Mouse (Mus musculus) heart, postnatal 4 days (tissue): Measurements from ENCODE around the gene Msmo1. TPM values are rescaled to one million over a fixed set of nuclear protein-coding genes. Genes with fewer than 3 reads are reported as not detected.

ENCODE experiments used
- DNase-seq: peaks from one replicate; pipeline ENCODE4 v3.0.0; 2021
- total RNA-seq, 2 experiments: library from RNA; stranded (reverse); gene quantifications; 2 replicates each; pipeline ENCODE4 v1.2.3; 2021

The Msmo1 gene
- total RNA-seq, 2 experiments from 2014 or later, result 30.7 to 30.9 TPM

DNA sequence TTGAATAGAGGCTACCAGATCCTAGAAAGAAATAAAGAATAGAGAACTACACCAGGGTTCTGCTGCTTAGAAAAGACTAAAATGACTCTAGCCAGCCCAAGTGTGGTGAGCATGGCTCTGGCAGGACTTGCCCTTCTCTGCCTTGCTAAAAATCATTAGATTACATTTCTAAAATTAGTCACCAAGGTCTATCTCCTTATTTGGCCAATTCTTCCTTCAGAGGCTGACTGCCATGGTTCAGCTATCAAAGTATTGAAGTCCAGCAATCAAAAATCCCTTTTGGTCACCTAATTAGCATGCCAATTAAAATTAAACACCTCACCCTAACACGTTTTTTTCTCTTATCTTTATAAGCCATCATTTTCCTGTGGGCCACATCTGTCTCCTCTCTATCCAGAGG is 22.0 kb downstream of the Msmo1 start:
- no peak for DNase-seq

DNA sequence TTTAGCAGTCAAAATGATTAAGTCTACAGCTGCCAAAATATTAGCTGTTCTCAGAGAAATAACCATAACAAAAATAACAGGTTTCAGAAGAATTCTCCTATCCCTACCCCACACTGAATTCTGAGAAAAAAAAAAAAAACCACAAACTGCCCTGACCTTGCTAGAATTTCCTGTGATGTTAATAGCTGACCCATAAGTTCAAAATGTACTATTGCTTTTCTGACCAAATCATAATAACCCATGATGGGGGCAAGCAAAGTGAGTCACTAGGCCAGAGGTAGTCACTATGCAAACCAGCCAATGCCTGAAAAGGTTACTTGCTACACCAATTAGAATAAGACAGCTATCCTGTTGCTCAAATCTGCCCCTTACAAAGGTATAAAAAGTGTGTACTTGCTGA is 26.1 kb downstream of the Msmo1 start:
- no peak for DNase-seq

- no peak for DNase-seq
Observed at GRCm38 (mm10) chr8:64703191-64703590, 30.4 kb downstream of the Msmo1 start.

DNA sequence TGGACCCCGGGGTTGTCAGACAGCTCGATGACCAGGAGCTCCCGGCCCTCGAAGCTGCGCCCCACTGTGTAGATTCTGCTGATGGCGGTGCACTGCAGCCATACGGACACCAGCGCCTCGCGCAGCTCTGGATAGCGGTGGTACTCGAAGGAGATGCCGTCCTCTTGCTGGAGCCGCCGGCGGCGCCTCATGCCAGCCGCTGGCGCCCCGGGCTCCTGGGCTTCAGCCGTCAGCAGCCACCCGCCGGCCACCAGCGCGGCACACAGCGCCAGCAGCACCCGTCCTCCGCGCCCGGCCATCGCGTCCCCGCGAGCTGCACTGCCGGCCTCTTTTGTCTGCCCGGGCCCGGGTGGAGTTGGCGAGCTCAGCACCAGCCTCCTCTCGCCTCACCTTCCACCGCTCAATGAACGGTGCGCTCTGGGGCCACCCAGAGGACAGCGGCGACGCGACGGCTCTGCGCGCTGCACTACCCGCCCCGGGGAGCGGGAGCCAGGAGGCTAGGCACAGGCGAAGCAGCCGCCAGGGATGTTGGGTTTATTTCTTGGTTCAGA is 40.9 kb downstream of the Msmo1 start, which contains the start of gene Cpe:
Gene Cpe (minus strand): TSS at position 404 of the 551 bp plus-strand sequence.
- DNase-seq, result peak; percentile 87

DNA sequence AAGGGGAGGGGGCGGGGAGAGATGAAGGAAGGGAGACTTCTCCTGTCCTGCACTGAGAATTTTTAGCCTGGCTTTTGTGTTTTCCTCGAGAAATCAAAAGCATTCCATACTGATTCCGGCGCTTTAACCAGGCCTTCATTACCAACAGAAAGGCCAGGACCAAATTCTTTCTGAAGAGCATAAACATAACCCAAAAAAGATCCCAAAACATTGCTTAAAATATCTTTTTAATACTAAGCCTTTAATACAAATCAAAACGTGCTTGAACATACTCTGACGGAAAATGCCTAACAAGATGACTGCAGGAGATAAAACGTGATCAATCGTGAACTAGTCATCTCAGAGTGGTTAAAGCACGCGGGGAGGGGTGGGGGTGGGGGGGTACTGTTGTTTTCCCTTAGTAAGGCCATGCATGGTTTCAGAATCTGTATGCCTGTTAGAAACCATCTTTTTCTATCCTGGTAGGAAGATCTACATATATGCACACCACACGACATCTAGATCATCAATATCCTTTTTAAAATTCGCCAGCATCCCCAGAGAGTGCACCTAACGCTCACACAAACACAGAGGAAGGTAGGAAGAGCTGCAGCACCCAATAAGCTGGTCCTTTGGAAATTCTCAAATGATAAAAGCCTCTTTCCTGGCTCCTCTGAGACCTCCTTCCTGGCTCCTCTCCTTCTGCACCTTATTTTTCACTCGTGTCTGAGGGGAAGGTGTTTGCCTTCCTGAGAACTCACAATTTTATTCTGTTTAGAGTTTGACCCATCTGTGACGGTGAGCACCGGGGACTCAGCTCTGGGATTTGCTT is 41.8 kb downstream of the Msmo1 start:
- DNase-seq, result no peak

GRCm38 (mm10) chr8:64690845-64691244 is 42.7 kb downstream of the Msmo1 start:
- DNase-seq, result no peak

DNA sequence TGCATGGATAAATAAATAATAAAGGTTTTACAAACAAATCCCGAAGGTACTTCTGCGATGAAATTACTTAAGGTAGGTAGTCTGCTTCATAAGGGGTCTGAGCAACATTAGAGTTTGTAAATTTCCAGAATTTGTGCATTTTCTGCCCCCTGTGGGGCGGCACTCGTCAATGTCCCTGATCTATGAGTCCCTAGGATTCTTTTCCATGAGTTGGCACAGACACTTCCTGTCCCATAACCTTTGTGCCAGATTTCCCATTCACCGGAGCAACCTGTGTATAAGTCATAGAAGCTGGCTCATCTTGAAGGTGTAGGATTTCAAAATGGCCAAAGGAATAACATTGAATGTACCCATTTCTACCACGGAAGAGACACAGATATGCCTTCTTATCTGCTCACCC is 43.3 kb downstream of the Msmo1 start:
- DNase-seq, result no peak

DNA sequence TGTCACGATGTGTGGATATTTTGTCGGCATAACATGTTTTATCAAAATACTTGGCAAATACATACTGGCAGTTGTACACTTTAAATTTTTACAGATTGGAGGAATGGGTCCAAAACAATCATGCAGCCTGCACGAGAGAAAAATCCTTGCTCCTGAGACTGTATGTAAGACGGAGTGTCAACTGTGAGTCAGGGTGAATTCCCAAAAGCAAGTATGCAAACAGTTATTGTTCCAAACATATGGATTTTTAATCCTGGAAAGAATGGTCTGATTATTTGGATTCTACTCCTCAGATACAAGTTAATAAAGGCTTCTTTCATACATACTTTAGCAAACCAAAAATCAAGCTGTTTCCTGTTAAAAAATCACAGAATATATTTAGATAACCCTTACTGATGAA is 44.9 kb downstream of the Msmo1 start:
- no peak for DNase-seq

GRCm38 (mm10) chr8:64688161-64688560 is 45.4 kb downstream of the Msmo1 start:
- DNase-seq, result peak; percentile 18

GRCm38 (mm10) chr8:64682501-64682900 is 51.1 kb downstream of the Msmo1 start:
- no peak for DNase-seq

- DNase-seq, result no peak
Observed at GRCm38 (mm10) chr8:64676381-64676780, 57.2 kb downstream of the Msmo1 start.

- DNase-seq, result peak; percentile 13
Observed at GRCm38 (mm10) chr8:64674951-64675585, 58.5 kb downstream of the Msmo1 start.

- no peak for DNase-seq
Observed at GRCm38 (mm10) chr8:64672920-64673319, 60.7 kb downstream of the Msmo1 start.

- no peak for DNase-seq
Observed at GRCm38 (mm10) chr8:64671937-64672336, 61.7 kb downstream of the Msmo1 start.

Other genes starting within 250 kb of the Msmo1 start
- 100 to 1,000 TPM; 182 to 200 TPM for gene Cpe, start 40.7 kb downstream of the Msmo1 start, total RNA-seq
- 10 to 100 TPM; 12.1 to 12.6 TPM for gene Klhl2, start 116.2 kb upstream of the Msmo1 start, total RNA-seq
- gene Tmem192, start 213.4 kb upstream of the Msmo1 start, total RNA-seq, result 10 to 100 TPM; 20.5 to 22.6 TPM